Mouse (Mus musculus): Measurements from ENCODE around the gene Zswim5.

Gene Zswim5

DNA sequence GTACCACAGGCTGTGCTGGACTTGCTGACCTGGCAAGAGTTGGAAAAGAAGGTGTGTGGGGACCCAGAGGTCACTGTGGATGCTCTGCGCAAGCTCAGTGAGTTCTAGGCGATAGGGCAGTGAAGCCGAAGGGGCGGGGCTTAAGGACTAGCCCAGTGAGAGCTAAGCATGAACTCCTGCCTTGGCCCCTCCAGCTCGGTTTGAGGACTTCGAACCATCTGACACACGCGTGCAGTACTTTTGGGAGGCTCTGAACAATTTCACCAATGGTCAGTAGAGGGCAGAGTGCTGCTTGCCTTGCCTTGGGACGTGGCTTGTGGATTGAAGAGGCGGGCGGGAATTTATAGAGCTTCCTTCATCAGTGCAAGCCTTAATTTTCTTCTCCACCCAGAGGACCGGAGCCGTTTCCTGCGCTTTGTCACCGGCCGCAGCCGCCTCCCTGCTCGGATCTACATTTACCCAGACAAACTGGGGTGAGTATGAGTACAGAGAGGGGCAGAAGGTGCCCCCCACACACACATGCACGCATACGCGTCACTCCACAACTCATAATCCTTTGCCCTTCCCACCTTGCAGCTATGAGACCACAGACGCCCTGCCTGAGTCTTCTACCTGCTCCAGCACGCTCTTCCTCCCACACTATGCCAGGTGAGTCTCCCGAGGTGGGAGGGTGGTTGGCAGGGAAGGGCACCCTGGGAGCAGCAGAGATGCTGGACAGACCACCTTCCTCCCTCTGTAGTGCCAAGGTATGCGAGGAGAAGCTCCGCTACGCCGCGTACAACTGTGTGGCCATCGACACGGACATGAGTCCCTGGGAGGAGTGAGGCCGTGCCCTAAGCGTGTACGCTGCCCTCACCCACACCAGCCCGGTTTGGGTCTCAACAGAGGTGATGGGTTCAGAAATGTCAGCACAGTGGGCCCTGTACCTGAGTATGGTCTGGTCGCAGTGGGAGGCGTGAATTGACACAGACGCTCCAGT lies 125.7 kb downstream of the Zswim5 start:
- in situ Hi-C loops (cut with MboI) = no loop called here

DNA sequence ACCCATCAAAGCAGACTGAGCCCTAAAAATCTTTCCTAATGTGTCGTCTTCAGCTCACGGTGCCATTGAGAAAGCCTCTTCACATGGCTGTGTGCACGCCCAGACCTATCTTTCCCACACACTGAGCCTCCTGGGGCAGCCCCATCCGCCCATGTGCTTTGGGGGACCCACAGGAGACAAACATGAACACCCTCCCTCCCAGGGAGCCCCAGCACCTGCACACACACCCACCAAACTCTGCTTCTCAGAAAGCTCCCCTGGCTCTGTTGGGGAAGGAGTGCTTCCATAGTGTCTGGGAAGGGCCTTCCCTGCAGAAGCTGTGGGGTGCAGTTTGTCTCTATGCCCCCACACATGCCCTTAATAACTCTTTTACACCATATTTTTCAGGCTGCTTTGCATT lies 127.5 kb downstream of the Zswim5 start:
- in situ Hi-C loops (cut with MboI) = no loop called here

DNA sequence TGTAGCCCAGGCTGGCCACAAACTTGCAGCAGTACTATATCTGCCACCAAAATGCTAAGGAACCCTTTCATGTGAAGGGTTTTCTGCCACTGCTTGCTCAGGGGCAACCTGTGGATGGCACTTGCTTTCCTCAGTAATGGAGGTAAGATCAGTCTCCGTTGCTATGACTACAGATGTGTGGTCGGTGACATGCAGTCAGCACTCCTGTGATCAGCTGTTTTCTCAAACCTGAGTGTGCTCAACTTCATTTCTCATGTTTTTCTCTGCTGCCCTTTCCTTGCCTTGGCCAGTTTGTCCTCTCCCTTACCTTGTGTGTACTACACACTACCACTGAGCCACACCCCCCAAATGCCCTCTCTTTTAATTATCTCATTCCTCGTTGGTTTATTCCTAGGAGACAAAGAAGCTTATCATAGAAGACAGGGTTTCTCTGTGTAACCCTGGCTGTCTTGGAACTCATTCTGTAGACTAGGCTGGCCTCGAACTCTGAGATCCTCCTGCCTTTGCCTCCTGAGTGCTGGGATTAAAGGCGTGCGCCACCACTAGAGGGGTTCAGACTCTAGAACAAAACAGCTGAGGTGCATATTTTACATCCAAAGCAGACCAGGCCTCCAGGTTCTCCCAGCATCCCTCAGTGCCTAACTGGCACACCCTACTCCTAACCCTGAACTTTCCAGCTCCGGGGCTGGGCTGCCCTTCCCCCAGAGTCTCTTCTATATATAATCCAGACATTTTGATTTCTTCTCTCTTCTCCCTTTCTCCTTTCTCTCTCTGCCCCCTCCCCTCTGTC lies 128.6 kb downstream of the Zswim5 start:
- in situ Hi-C loops (cut with MboI) = no loop called here

DNA sequence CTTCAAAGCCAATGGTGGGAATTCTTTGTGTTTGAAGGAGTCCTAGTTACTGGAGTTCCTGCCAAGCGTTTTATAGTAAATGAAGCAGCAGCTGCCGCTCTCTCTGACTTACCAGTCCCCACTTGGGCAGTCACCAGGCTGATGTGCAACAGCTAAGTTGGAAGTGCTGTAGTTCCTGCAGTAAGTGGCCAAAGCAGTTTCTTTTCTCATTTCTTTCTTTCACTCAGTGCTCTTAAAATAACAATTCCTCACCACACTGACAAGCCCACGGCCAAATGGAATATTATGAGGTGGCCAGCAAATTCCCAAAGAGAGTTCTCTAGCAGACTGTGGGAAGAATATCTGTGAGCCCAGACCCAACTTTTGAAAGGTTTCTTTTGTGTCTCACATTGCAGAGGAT lies 129.9 kb downstream of the Zswim5 start:
- in situ Hi-C loops (cut with MboI) = no loop called here

DNA sequence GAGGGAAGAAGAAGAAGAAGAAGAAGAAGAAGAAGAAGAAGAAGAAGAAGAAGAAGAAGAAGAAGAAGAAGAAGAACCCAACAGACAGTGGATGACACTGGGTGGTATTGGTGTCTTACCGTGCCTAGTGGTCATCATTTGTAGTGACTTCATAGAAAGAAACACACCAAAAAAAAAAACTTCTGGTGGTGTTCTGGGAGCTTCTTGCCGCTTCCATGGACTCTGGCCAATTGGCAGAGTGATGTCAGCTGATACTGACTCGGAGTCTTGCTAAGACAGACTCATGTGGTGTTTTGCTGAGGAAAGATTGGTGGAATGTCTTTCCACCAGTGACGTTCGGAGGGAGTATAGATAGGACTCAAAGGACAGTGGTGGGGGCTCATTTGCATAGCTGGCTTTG lies 133.1 kb downstream of the Zswim5 start:
- in situ Hi-C loops (cut with MboI) = no loop called here

DNA sequence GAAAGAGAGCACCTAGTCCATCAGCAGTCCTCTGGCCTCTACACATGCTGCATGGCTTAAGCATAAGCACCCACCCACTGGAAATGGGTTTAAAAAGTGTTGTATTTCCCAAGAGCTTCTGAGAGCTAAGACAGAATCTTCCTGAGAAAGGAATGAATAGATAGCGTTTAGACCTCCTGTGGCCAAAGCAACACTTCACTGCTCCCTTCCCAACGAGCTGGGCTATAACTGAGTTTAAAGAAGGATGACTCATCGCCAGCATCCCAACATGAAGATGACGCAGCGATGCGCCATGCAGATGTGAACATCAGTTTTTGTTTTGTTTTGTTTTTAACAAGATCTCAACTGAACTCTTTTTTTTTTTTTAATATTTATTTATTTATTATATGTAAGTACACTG lies 136.4 kb downstream of the Zswim5 start:
- in situ Hi-C loops (cut with MboI) = no loop called here

DNA sequence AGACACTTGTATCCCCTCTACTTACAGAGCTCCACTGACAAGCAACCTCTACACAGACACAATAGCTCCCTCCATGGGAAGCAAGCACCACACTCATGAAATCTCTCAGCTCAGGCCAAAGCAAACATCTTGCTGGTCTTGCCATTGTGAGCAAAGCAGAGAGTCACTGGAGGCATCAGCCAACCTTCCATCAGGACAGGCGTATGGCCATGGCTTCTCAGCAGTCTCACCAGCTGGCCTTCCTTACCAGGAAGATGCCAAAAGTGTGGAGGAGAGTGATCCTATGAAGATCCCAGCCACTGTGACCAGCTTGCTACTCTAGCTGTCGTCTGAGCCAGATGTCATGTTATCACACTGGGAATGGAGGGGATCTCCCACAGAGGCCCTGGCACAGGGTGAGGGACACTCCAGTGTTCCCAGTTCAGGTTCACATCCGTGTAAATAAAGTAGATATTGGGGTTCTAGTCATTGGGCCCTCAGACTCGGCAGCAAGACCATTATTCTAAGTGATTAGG lies 137.8 kb downstream of the Zswim5 start:
- in situ Hi-C loops (cut with MboI) = no loop called here

DNA sequence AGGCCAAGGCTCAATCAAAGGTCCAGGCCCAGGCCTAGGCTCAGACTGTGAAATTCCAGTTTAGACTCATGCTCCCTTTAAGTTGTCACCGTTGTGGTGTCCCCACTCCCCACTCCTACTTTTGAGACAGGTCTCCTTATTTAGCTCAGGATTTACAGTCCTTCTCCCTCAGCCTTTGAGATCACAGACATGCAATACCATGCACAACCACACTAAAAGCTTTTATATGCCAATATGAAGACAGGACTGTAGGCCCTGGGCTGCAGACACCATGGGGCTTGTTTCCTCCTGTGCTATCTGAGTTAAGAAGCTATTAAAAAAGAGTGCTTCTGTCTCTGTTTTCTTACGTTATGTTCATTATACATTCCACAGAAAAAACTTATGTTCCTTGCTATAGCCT lies 140.6 kb downstream of the Zswim5 start:
- in situ Hi-C loops (cut with MboI) = no loop called here

DNA sequence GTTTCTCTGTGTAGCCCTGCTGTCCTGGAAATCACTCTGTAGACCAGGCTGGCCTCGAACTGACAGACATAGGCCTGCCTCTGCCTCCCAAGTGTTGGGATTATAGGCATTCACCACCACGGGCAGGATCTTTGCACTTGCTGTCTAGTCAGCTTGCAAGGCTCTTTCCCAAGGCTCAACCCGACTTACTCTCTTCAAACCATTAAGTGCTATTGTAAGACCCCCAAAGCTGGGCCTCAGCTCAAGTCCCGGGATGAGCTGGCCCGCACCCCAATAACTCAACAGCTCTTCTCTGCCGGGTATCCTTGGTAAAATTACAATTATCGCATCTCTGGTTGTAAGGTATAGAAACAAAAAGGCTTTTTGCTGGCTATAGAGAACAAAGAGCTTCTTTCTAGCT lies 141.2 kb downstream of the Zswim5 start:
- in situ Hi-C loops (cut with MboI) = no loop called here

DNA sequence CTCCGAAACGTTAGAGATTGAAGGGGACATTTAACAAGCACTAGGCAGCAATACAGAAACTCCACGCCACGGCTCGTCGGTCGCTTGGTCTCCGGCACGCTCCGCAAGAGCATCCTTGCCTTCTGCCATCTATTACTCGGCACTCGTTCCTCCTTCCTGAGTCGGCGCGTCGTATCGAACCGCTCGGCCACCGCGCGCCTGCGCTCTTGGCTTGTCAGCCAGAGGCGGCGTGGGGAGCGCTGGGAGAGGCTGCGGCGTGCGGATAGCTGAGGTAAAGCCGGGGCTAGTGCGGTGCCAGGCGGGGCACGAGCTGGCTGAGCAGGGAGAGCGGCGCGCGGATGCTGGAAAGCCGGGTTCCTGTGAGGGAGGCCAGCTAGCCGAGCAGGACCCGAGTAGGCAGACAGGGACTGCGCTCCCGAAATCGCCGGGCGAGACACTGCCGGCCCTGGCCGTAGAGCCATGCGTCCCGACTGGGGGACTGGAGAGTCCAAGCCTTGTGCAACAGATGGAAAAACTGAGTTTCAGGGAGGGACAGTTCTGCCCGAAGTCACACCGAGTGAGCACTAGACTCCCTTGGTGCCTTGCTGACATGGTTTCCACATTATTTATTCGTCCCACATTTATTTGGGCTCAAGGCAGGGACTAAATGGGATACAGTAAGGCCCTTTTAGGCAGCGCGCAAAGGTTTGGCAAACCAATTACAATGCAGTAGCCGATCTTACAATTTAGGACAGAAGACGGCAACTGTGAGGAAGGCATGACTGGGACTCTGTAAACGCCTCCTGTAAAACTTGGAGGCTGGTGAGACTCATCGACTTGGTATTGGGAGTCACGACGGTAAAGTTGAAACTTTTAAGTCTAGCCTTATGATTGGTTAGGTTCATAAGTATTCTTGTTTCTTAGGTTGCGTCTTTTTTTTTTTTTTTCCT lies 142.3 kb downstream of the Zswim5 start, which contains the start of gene Eif2b3:
TSS of gene Eif2b3 (plus strand) at position 197 of the 929 bp plus-strand sequence.
- in situ Hi-C loops (cut with MboI) = no loop called here

DNA sequence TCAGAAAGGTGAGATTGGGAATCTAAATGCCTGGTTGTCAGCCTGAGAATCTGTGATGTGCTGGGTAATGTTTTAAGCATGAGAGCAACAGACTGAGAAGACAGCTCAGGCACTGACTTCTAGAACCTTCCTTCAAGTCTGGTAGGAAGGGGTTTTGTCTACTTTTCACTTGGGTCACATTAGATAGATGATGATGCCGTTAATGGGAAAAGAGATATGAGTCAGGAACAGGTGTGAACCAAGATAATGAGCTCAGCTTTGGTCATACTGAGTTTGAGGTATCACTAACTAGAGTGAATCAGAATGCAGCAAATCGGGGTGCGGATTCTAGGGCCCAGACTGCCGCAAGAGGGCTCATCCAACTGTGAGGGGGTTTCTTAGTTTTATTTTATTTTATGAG lies 146.3 kb downstream of the Zswim5 start:
- in situ Hi-C loops (cut with MboI) = no loop called here

DNA sequence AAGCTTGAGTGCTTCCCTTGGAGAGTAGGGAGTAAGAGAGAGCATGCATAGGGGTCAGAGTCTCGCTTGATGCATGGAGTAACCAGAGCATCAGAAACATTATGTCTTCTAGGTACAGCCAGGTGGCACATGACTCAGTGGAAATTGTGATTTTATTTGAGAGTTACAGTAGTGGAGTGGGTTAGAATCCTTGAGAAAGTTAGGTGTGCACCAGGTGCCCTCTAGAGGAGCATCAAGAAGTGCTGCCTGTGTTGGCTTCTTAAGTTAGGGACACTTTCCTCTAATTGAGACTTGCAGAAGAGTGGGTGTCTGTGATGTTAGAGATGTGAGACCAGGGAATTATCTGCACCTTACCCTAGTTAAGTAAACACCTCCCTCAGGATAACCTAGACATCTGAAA lies 153.9 kb downstream of the Zswim5 start:
- in situ Hi-C loops (cut with MboI) = no loop called here

Data from mature B cell (primary cell).